Mouse (Mus musculus) frontal cortex, postnatal 10 days (tissue): ENCODE data around the gene Sod1.

ENCODE experiments used
- DNase-seq, 2 experiments: peaks; one replicate each; pipeline ENCODE4 v3.0.0; 2022; ENCODE audit warnings: low spot score in 2 of 2, mixed read lengths in 1 of 2

Gene Sod1

DNA sequence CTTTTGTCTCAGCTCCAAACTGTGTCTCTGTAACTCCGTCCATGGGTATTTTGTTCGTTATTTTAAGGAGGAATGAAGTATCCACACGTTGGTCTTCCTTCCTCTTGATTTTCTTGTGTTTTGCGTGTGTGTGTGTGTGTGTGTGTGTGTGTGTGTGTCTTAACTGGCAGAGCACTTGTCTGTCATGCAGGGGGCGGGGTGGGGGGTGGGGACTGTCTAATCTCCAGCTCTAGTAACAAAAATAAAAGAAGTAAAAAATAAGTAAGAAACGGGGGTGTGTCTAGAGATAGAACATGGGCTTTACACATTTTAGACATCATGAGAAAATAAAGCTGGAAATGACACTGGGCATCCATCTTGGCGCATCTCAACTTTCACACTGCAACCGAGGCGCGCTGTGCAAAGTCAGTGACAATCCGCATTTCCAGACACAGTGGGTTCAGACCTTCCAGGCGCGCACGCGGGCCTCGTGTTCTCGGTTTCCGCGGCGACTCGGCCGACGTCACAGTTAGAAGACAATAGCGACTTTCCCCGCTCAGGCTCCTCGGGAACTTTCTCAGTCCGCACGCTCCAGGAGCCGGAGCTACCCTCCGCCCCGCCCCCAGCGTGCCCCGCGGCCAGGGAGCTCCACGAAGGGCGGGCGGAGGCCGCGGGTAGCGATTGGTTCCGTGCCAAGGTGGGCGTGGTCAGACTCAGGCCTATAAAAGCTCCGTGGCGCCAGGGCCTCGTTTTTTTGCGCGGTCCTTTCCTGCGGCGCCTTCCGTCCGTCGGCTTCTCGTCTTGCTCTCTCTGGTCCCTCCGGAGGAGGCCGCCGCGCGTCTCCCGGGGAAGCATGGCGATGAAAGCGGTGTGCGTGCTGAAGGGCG lies at the start of gene Sod1:
Sod1 (plus strand) TSS at position 729 of the 866 bp plus-strand sequence.
- peak; percentile 86 to 94 for DNase-seq

DNA sequence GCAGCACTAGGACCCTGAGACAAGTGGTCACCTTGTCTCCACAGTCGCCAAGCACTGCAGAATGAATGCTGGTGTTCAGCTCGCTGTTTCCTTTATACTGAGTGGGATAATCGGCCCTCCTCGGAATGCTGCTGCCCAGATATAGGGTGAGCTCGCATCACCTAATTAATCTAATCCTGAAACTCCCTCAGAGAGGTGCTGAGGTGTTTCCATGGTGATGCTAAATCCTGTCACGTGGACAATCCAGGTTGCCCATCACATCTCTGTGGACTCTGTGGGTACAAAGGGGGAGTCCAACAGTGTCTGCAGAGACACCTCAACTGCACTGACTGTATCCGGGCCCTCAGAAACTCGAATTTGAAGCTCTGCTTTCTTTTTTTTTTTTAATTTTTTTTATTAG lies 49.1 kb upstream of the Sod1 start:
- DNase-seq, result no peak

DNA sequence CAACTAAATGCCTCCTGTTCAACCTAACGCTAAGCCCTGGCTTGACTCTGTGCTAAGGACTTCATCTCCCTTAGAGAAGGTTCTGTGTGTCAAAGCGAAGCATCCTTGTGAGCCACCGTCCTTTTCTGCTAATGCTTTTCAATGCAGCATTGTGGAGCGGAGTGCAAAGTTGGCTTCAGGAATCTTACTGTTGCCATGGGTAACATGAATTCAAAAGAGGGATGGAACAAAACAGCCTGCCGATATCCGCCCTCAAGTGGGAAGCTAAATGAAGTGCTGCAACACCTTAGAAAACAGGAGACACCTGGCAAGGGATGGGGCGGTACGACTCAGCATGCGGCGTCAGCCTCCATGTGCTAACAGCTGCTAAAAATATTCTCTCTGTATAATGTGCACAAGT lies 44.1 kb upstream of the Sod1 start:
- peak; percentile 40 to 61 for DNase-seq

- no peak for DNase-seq
These were observed 43.1 kb upstream of the Sod1 start for GRCm38 (mm10) chr16:90177425-90177824.

GRCm38 (mm10) chr16:90178404-90178803 lies 42.1 kb upstream of the Sod1 start:
- no peak for DNase-seq

DNA sequence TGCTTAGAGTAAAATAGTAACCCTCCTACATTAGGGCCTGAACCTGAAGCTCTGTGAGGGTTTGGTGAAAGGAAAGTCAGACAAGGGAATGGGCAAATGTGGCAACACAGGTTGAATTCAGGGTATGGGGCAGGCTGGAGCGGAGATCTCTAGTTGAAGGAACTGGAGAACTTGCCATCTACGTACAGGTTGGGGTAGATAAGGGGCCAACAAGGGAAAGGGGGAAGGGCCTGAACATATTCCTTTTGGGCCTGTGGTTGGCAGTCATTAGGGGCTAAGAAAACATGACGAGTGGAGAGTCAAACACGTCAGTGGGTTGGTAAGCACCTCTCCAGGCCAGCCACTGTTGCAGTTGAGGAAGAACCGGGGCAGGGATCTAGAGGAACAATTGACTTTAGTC lies 40.7 kb upstream of the Sod1 start:
- no peak for DNase-seq

DNA sequence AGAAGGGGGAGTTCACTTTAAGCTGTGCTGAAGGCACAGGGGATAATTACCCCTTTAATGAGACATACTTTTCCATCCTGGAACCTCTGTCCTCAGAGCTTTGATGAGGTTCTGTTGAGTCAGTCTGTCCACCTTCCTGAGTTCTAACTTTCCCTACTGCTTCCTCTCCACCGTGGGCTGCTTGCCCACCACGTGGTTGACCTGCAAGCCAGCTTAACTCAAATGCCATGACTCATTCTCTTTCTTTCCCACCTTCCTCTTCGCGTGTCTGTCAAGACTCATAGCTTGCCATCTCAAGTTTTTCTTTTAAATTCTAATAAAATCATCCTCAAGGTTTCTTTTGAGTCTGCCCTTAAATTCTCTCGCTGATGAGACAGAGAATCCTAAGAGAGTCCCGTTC lies 39.6 kb upstream of the Sod1 start:
- no peak for DNase-seq

- DNase-seq, result no peak
These were observed 38.9 kb upstream of the Sod1 start for GRCm38 (mm10) chr16:90181673-90182072.

- no peak for DNase-seq
These were observed 36.4 kb upstream of the Sod1 start for GRCm38 (mm10) chr16:90184135-90184534.

GRCm38 (mm10) chr16:90185928-90186588 lies 34.5 kb upstream of the Sod1 start:
- DNase-seq, result peak; percentile 48 to 79

DNA sequence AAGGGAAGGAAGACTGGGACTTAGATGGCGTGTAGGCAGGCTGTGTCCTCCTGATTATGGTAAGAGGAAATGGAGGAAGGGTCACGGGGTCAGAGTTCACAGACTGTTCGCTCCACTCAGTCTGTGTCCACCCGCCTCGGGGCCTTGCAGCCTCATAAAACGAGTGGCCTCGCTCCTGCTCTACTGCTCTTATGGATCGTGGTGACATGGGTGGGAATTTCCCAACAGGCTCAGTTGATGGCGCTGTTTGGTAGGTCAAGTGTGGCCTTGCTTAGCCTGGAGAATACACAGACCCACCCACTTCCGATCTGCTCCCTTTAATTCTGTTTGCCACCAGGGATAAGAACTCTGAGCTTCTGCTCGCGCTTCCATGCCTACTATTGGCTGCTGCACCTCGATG lies 33.1 kb upstream of the Sod1 start:
- DNase-seq, result no peak

DNA sequence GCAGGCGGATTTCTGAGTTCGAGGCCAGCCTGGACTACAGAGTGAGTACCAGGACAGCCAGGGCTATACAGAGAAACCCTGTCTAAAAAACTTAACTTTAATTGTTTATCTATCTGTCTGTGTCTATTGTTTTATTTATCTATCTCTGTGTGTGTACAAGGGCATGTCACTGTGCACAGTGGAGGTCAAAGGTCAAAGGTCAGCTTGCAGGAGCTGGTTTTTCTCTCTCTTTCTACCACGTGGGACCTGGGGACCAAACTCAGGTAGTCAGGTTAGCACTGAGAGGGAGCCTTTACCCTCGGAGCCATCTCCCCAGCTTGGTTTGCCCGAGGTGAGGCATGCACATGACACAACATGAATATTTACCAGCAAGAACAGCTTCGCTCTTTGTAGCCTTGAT lies 29.3 kb upstream of the Sod1 start:
- no peak for DNase-seq

DNA sequence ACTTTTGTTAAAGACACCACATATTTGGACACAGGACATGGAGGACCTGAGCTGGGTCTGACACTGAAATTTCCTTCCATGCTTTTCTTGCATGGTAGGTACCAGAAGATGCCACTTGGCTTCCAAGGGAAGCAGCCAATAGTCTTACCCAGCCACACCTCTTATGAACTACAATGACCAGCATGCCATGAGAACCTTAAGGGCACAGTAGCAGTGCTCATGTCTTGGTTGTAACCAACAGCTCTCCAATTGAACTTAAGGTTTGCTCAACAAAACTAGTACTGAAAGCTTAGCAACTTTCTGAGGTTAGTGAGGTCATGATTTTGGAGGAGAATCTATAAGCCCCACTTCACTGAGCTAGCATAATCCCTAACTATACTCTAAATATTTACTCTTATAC lies 26.8 kb upstream of the Sod1 start:
- no peak for DNase-seq

DNA sequence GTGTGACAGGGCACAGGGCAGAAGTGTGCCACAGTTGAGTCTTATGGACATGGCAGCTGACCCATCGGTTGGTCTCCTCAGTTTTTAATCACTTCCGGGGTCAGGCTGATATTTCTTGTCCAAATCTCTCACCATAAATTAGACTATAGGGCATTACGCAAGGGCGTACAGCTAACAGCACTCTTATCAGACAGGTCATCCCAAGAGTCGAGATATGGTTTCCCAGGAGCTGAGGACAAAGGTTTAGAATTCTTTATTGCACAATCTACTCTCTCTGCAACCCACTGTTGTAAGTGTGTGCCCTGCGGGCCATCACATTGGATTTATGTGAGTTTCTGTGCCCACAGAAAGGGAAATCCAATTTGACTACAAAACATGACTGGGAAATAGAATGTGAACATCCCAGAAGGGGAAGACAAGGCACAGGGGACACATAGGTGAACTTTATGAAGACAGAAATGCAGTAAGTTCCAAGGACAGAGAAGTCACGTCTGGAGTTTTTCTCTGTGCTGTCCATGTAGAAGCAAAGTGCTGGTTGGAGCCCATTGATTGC lies 23.8 kb upstream of the Sod1 start:
- no peak for DNase-seq

GRCm38 (mm10) chr16:90197337-90197973 lies 23.1 kb upstream of the Sod1 start:
- peak; percentile 38 to 57 for DNase-seq

GRCm38 (mm10) chr16:90198626-90199025 lies 21.9 kb upstream of the Sod1 start:
- DNase-seq, result no peak

DNA sequence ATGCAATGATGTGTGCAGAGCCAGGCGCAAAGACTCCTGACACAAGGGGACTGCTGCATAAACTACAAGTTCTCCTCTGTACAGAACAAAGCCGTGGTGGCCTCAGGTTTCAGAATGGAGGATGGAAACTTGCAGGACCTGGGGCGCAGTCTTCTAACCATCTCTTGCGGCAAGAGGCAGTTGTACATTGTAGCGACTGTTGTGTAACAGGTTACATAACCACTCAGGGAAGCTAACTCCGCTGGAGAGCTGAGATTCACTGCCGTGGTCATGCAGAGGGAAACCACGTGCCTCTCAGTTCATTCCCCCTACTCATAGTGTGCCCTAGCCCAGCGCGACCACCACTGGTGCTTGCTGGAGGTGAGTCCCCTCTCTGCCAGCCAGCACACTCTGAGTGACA lies 21.4 kb upstream of the Sod1 start:
- DNase-seq, result no peak

- no peak for DNase-seq
These were observed 18.4 kb upstream of the Sod1 start for GRCm38 (mm10) chr16:90202140-90202539.

GRCm38 (mm10) chr16:90203226-90203962 lies 17.2 kb upstream of the Sod1 start:
- DNase-seq, result no peak

DNA sequence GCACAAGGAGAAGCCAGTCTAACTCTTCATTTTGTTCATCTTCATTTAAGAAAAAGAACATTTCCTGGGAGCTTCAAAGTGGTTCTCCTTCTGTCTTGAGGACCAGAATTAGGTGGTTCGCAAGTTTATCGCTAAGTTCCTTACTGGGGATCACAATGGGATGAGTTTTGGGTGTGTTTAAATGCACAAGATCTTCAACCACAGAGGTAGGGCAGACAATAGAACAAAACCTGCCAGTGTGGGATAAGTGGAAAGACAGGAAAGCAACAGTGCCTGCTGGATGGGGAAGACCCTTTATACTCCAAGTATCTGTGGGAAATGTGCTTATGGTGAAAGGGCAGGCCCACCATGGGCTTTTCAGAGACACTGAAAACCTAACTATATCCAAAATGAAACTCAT lies 15.7 kb upstream of the Sod1 start:
- DNase-seq, result no peak

DNA sequence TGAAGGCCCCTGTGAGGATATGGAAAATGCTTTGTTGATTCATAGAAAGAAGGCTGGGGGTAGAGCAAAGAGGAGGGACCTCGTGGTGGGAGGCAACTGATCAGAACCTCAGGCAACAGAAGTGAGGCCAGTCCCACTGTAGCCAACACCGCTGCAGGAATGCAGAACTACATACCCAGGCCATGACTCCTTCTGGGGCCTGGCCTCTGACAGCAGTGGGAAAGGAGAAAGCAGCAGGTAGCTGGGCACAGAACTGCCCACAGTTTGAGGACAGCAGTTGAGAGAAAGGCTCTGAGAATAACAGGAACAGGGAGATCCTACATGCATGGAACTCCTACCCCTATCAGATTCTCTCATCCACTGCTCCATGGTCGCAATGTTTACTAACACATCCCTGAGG lies 11.6 kb upstream of the Sod1 start:
- no peak for DNase-seq

DNA sequence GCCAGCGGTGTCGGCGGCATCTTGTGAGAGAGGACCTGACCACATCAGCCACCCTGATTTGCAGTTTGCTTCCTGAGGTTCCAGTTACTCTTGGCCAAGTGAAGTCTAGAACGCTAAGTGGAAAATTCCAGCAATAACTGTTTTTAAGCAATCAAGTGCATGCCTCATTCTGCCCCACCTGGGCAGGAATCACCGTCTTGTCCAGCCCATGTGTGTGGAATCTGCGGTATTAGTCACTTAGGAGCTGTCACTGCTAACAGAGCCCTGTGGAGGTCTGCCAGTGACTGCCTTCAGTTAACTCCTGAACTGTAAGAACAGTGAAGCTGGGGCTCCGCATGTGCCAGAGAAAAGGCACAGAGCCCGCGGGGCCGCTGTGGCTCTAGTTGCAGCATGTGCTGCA lies 9.8 kb upstream of the Sod1 start:
- no peak for DNase-seq
